Mouse (Mus musculus) myocyte (in vitro differentiated cells): ENCODE data around the gene Chrdl2.

Experiments
- CEBPB ChIP-seq: IDR thresholded peaks from 2 replicates; pipeline ENCODE4 v1.6.1; 2011; ENCODE audit warnings: mild to moderate bottlenecking, moderate library complexity; ENCODE audit not compliant: poor library complexity, insufficient read depth, severe bottlenecking
- E2F4 ChIP-seq: IDR thresholded peaks from one replicate; pipeline ENCODE4 v1.6.1; 2011; ENCODE audit warnings: mild to moderate bottlenecking, control low read depth, moderate library complexity; ENCODE audit not compliant: insufficient read depth
- POLR2A ChIP-seq: IDR thresholded peaks from one replicate; pipeline ENCODE4 v1.6.1; 2011; ENCODE audit warnings: low read depth, mild to moderate bottlenecking, control low read depth, moderate library complexity; ENCODE audit not compliant: insufficient read length
- TCF12 ChIP-seq: IDR thresholded peaks from one replicate; pipeline ENCODE4 v1.6.1; 2011; ENCODE audit warnings: mild to moderate bottlenecking, control low read depth; ENCODE audit not compliant: poor library complexity, insufficient read depth, severe bottlenecking

DNA sequence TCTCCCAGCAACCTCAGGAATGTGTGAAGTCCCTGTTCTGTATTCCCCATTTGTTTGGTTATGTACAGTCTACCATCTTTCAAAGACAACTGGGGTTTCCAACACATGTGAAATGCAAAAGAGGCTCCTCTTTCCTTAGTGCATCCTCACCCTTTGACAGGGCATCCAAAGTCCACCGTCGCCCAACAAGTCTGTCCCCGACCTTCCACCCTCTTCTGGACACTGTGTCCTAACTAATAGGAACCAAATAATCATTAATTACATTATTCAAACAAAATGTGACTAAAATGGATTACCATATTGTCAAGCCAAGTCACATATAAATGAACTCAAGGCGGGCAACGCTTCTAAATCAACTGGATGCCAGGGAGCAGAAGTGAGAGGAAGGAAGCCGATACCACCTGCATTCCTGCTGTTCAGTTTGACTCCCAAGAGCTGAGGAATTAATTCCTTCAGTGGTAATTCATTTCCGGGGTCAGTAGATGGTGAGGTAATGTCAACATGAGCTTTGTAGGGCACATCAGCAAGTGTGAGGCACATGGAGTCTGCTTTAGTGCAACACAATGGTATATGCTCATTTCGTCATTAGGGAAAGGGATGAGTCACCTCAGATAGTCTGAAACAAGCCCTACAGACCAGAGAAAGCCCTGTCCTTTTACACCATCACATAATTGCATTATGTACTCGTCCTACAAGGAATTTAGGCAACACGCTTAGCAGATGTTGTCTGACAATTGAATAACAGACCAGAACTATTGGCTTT lies 31.6 kb upstream of the Chrdl2 start:
- TF ChIP-seq E2F4 (no peak), POLR2A (no peak), CEBPB (no peak), TCF12 (no peak)
